Mouse (Mus musculus) midbrain, embryonic 13.5 days (tissue): Measurements from ENCODE around the gene Syt13. TPM values are rescaled to one million over a fixed set of nuclear protein-coding genes. Genes with fewer than 3 reads are reported as not detected.

ENCODE experiments used
- ATAC-seq: fragments of 200-750 bp; cut with Nextera tagmentation; 2 replicates; pipeline ENCODE4 v1.8.0; 2017; ENCODE audit warnings: mild to moderate bottlenecking, moderate TSS enrichment, moderate library complexity
- H3K27ac ChIP-seq: fragments of 300-500 bp; sonication (generic); 2 replicates; pipeline ENCODE4 v1.5.1; 2015; ENCODE audit warnings: inconsistent platforms, mild to moderate bottlenecking, moderate library complexity
- H3K27me3 ChIP-seq: fragments of 300-500 bp; sonication (generic); 2 replicates; pipeline ENCODE4 v1.6.1; 2015; ENCODE audit warnings: mild to moderate bottlenecking, inconsistent platforms
- H3K36me3 ChIP-seq: fragments of 300-500 bp; sonication (generic); 2 replicates; pipeline ENCODE4 v1.6.1; 2015; ENCODE audit warnings: mild to moderate bottlenecking, inconsistent platforms
- H3K4me1 ChIP-seq: fragments of 300-500 bp; sonication (generic); replicated peaks from 2 replicates; pipeline ENCODE4 v1.6.1; 2015; ENCODE audit warnings: inconsistent platforms
- H3K4me2 ChIP-seq: fragments of 300-500 bp; sonication (generic); replicated peaks from 2 replicates; pipeline ENCODE4 v1.6.1; 2015; ENCODE audit warnings: moderate library complexity, mild to moderate bottlenecking, inconsistent platforms
- H3K4me3 ChIP-seq: fragments of 300-500 bp; sonication (generic); replicated peaks from 2 replicates; pipeline ENCODE4 v1.5.1; 2015; ENCODE audit warnings: mild to moderate bottlenecking, inconsistent platforms
- H3K9ac ChIP-seq: fragments of 300-500 bp; sonication (generic); replicated peaks from 2 replicates; pipeline ENCODE4 v1.6.1; 2015; ENCODE audit warnings: mild to moderate bottlenecking, inconsistent platforms
- H3K9me3 ChIP-seq: fragments of 300-500 bp; sonication (generic); 2 replicates; pipeline ENCODE4 v1.6.1; 2016; ENCODE audit warnings: mild to moderate bottlenecking, inconsistent platforms
- WGBS: fragments of 180-500 bp; shearing (Covaris S2); methylation state at CpG from one replicate; pipeline ENCODE4 v1.1.7; 2015; 5-methylcytosine and 5-hydroxymethylcytosine counted together
- polyA plus RNA-seq: library from polyadenylated mRNA; unstranded; fragments of >200 nt; fragmentation: Nextera tagmentation; extraction: Ambion mirVana; gene quantifications from 2 replicates; pipeline ENCODE4 v1.2.1, GENCODE M21; 2015

Syt13 gene
- polyA plus RNA-seq, 1 experiment from 2014 or later: 62.3 TPM

DNA sequence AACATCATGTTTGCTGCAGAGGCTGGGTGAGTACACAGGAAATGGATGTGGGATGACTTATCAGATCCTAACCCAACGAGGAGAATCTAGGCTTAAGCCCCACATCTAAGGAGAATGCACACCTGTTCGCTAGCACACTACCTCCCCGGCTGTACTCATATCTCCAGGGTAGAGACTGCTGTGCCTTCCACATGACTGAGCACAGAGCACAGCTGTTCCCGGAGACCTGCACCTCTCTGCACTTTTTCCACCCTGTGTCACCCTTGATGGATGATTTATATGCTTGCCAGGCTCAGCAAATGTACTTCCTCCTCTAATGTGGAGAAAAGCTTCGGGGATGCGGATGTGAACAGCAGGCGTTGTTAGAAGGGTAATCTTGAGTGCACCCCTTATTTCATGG lies 16.2 kb downstream of the Syt13 start:
- Histone ChIP-seq H3K4me2 (no peak overlapping the region), H3K9me3 (no peaks in the 10 kb centered on the region), H3K4me1 (peaks cover 21% of the 10 kb centered on the region), H3K36me3 (no peaks in the 10 kb centered on the region), H3K9ac (no peak overlapping the region), H3K27ac (no peak overlapping the region), H3K27me3 (no peaks in the 10 kb centered on the region), H3K4me3 (no peak overlapping the region)
- ATAC-seq: no peak
- 87% methylated on average over 7 of the region's 7 CpGs for WGBS

DNA sequence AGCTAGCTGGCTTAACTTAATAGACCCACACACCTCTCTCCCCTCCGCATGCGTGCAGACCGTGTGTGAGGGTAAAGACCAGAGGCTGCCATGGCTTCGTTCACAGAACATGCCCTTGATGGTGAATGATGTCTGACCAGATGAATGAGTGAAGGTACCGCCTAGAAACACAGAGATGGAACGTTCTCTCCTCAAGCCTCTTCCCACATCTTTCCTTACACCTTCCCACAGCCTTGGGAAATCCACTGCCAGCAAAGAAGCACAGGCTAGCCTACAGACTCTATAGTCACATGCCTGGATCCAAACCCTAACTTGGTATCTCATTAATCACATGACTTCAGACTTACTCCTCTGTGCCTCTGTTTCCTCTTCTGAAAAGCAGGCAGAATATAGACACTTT lies 18.5 kb downstream of the Syt13 start:
- no peaks in the 10 kb centered on the region for H3K9me3 ChIP-seq

DNA sequence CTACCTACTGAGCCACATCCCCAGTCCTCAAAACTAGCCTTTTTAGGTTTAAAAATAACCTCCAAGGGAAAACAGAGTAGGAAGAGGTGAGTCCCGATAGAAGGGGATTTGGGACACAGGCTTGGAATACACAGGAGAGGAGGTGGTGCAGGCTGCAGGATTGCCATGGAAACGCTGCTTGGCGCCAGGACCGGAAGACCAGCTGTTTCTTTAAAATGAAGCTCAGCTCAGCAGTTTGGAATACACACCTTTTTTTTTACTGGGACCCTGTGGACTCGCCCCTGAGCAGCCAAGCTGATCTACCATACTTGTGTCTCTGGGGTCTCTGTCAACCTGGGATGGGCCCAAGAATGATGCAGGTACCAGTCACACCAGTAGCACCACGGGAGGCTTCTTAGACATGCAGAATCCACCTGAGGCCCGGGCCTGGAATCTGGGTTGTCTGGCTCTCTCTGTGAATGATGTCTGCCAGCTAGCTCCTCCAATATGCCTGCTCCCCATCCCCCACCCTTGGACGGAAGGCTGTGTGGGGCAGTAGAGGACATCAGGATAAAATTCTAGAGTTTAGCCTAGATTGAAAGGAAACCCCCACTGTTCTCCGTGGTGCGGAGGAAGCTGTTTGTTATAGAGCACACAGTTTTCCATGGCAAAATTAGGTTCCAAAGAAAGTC lies 19.5 kb downstream of the Syt13 start:
- ATAC-seq: peak; percentile 49; the same call in 1 of the 2 replicates
- H3K27ac ChIP-seq: peak overlapping the region; percentile 67
- H3K4me2 ChIP-seq: no peak overlapping the region

More for the DNA sequence above, 18.5 kb downstream of the Syt13 start:
- H3K4me3 ChIP-seq: no peak overlapping the region
- H3K4me2 ChIP-seq: no peak overlapping the region
- H3K36me3 ChIP-seq: no peaks in the 10 kb centered on the region
- H3K27ac ChIP-seq: no peak overlapping the region
- no peak for ATAC-seq
- no peaks in the 10 kb centered on the region for H3K27me3 ChIP-seq
- H3K9ac ChIP-seq: no peak overlapping the region
- H3K4me1 ChIP-seq: peaks cover 21% of the 10 kb centered on the region
- WGBS: 88% methylated on average over 6 of the region's 6 CpGs

DNA sequence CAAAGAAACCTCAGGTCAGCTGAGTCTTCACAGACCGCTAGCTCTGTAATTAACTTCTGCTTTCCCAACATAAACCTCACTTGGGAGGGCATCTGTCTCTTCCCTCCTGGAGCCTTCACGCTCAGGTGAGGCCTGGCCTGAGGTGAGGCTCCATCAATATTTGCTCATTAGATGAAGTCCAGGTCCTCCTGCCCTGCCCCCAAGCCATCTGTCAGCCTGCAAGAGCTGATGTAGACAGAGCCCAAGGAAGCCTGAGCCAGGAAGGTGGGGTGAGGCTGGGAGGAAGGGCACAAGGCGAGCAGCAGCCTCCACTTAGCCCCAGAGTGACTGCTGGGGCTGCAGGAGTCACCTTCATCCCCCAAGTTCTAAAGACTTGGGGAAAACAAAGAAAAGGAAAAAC lies 20.6 kb downstream of the Syt13 start:
- Histone ChIP-seq H3K27me3 (no peaks in the 10 kb centered on the region), H3K27ac (0 out of 2 replicates have a peak overlapping the region, but pooled peaks have one; percentile 19), H3K4me2 (no peak overlapping the region), H3K4me3 (no peak overlapping the region), H3K4me1 (peaks cover 21% of the 10 kb centered on the region), H3K36me3 (no peaks in the 10 kb centered on the region), H3K9ac (no peak overlapping the region), H3K9me3 (no peaks in the 10 kb centered on the region)
- no peak for ATAC-seq
- 53% methylated on average over 3 of the region's 3 CpGs for WGBS

More for the DNA sequence above, 19.5 kb downstream of the Syt13 start:
- 15% methylated on average over 10 of the region's 10 CpGs for WGBS
- Histone ChIP-seq H3K36me3 (no peaks in the 10 kb centered on the region), H3K4me3 (no peak overlapping the region), H3K9ac (no peak overlapping the region), H3K27me3 (no peaks in the 10 kb centered on the region), H3K9me3 (no peaks in the 10 kb centered on the region), H3K4me1 (peaks cover 21% of the 10 kb centered on the region)

DNA sequence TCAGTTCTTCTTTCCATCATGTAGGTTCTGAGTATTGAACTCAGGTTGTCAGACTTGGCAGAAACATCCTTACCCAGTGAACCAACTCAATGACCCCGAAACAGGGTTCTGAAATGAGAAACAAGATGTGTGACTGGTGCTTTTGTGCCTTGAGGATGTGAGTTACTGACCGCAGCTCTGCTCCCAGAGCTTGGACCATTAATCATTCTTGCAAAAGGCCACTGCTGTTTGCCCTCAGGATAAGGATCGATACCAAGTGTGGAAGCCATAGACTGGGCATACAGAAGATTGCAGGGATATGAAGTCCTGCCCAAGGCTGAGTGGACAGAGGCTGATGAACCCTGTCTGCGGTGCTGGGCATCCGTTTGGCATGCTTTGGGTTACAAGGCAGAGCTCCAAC lies 23.2 kb downstream of the Syt13 start:
- H3K27me3 ChIP-seq: no peaks in the 10 kb centered on the region
- H3K9me3 ChIP-seq: no peaks in the 10 kb centered on the region
- no peak overlapping the region for H3K4me3 ChIP-seq
- H3K4me2 ChIP-seq: no peak overlapping the region
- no peak overlapping the region for H3K9ac ChIP-seq
- peaks cover 5% of the 10 kb centered on the region; the same call in 1 of the 2 replicates for H3K36me3 ChIP-seq
- H3K27ac ChIP-seq: no peak overlapping the region
- 91% methylated on average over 5 of the region's 5 CpGs for WGBS
- H3K4me1 ChIP-seq: peaks cover 26% of the 10 kb centered on the region
- no peak for ATAC-seq

DNA sequence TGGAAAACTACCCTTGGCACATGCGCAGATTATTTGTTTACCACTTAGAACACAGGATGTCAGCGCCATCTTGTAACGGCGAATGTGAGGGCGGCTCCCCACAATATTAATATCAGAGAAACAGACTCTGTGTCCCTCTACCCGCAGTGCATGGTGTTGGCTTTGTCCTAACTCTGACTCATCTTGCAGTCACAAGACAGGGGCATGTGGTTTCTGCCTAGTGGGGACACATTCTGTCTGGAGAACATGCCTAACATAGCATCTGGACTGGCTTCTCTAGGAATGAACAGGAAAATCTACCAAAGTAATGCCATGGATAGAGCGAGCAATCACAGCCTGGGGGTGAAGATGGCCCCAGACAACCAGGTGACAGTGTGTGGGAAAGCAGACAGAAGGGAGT lies 23.9 kb downstream of the Syt13 start:
- Histone ChIP-seq H3K27me3 (no peaks in the 10 kb centered on the region), H3K4me1 (peaks cover 26% of the 10 kb centered on the region), H3K9me3 (no peaks in the 10 kb centered on the region), H3K9ac (no peak overlapping the region), H3K4me2 (no peak overlapping the region), H3K27ac (no peak overlapping the region), H3K36me3 (peaks cover 5% of the 10 kb centered on the region; the same call in 1 of the 2 replicates), H3K4me3 (no peak overlapping the region)
- ATAC-seq: no peak
- WGBS: 95% methylated on average over 7 of the region's 7 CpGs

DNA sequence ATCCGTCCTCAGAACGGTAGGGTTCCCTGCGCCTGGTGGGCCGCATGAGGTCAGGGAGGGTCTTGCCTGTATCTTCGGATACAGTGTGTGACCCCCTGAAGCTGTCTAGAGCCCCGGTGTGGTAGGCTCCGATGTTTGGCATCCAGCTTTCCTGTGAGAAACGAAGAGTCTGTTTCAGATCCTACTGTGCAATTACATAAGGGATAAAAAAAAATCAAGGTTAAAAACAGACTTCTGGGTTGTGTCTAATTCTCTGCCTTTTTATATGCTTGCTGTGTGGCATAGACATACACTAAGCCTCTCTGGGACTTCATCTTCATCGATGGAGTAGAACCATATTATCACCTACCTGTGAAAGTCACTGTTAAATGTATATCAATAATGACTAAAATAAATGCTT lies 26.1 kb downstream of the Syt13 start:
- no peak overlapping the region for H3K4me3 ChIP-seq
- 0 out of 2 replicates have a peak, but pooled peaks cover 5% of the 10 kb centered on the region for H3K4me1 ChIP-seq

DNA sequence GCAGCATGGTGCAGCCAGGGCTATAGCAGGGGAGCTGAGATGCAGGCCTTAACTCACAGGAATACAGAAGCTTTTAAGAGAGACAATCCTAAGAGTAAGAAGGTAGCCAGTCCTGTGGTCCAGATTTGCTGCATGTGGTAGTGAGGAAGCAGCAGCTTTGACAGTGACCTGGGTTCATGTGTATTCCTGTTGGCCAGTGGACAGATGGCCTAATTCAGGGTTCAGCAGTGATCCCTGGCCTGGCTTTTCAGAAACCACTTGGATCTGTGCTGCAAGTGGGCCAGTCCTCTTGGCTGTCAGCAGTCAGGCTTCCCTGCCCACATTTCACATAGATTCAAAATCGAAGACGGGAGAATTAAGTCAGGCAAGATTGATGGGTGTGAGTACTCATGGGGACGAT lies 26.6 kb downstream of the Syt13 start:
- Histone ChIP-seq H3K27ac (no peak overlapping the region), H3K27me3 (no peaks in the 10 kb centered on the region), H3K36me3 (peaks cover 17% of the 10 kb centered on the region), H3K4me1 (0 out of 2 replicates have a peak, but pooled peaks cover 5% of the 10 kb centered on the region), H3K9ac (no peak overlapping the region), H3K4me3 (no peak overlapping the region), H3K4me2 (no peak overlapping the region), H3K9me3 (no peaks in the 10 kb centered on the region)
- no peak for ATAC-seq
- 87% methylated on average over 3 of the region's 3 CpGs for WGBS

More for the DNA sequence above, 26.1 kb downstream of the Syt13 start:
- no peaks in the 10 kb centered on the region for H3K27me3 ChIP-seq
- no peaks in the 10 kb centered on the region for H3K9me3 ChIP-seq
- H3K27ac ChIP-seq: no peak overlapping the region
- ATAC-seq: no peak
- 92% methylated on average over 9 of the region's 9 CpGs for WGBS
- no peak overlapping the region for H3K4me2 ChIP-seq
- no peak overlapping the region for H3K9ac ChIP-seq
- H3K36me3 ChIP-seq: peaks cover 12% of the 10 kb centered on the region

DNA sequence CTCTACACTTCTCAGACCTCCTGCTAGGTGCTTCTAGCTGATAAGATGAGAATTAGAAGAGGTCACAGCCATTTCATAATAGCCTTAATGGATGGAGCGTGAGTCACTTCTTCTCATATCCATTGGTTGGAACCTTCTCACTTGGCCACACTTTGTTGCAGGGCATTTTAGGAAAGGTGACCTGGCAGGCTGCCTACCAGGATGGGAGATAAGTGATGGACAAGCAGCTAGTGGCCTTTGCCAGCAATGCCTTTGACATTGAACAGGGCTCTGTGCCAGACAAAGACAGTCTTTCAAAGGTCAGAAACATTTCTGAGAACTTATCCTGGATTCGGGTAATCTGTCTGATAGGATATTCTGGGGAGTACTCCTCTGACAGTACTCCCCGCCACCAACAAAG lies 28.5 kb downstream of the Syt13 start:
- Histone ChIP-seq H3K36me3 (peaks cover 18% of the 10 kb centered on the region), H3K27me3 (no peaks in the 10 kb centered on the region), H3K4me2 (no peak overlapping the region), H3K4me3 (no peak overlapping the region), H3K4me1 (peaks cover 19% of the 10 kb centered on the region), H3K9me3 (no peaks in the 10 kb centered on the region), H3K27ac (no peak overlapping the region), H3K9ac (no peak overlapping the region)
- 87% methylated on average over 3 of the region's 3 CpGs for WGBS
- no peak for ATAC-seq

DNA sequence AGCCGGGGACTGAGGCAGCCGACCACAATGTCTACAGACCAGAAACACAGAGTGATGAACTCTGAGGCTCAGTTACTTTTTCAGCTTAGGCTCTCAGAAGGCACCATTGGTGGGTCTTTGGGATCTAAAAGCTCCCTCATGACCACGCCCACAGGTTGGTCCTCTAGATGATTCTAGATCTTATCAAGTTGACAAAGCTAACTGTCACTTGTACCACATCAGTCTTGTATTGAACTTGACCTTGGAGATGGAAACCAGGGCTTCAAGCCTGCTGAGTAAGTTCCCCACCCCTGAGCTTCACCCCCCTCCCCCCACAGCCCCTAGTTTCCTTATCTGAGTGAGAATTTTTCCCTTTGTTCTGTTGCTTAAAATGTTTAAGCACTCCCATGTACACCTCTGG lies 29.5 kb downstream of the Syt13 start:
- H3K4me2 ChIP-seq: no peak overlapping the region
- 91% methylated on average over 3 of the region's 3 CpGs for WGBS
- H3K27ac ChIP-seq: no peak overlapping the region
- H3K4me1 ChIP-seq: peaks cover 27% of the 10 kb centered on the region
- no peak for ATAC-seq
- H3K9me3 ChIP-seq: no peaks in the 10 kb centered on the region
- no peak overlapping the region for H3K4me3 ChIP-seq
- peaks cover 18% of the 10 kb centered on the region for H3K36me3 ChIP-seq
- H3K9ac ChIP-seq: no peak overlapping the region
- no peaks in the 10 kb centered on the region for H3K27me3 ChIP-seq

DNA sequence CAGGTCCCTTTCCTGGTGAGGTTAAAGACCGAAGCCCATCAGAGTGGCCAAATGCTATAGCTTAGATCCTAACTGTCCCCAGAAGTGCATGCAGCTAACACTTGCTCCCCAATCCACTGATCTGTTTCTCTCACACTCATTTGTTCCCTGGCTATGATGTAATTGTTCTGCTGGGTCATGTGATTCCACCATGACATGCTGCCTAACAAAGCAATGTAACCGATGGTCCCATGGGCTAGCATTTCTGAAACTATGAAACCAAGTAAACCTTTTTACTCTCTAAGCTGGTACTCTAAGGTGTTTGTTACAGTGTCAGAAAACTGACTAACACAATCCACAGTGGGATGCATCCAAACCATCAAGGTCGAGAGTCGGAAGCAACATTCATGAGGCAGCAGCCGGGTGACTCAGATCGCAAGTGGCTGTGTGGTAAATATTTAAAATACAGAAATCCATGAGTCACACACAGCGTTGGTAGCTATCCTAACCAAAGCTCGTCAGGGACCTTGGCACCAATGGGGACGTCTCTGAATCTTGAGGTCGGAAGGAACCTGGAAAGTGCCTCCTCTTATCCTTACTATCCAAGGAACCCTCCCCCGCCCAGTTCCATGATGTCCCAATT lies 30.3 kb downstream of the Syt13 start:
- 92% methylated on average over 11 of the region's 11 CpGs for WGBS
- Histone ChIP-seq H3K9ac (no peak overlapping the region), H3K4me1 (peaks cover 30% of the 10 kb centered on the region), H3K27ac (no peak overlapping the region), H3K27me3 (no peaks in the 10 kb centered on the region), H3K4me3 (no peak overlapping the region), H3K9me3 (no peaks in the 10 kb centered on the region), H3K36me3 (peaks cover 18% of the 10 kb centered on the region), H3K4me2 (no peak overlapping the region)
- ATAC-seq: no peak

DNA sequence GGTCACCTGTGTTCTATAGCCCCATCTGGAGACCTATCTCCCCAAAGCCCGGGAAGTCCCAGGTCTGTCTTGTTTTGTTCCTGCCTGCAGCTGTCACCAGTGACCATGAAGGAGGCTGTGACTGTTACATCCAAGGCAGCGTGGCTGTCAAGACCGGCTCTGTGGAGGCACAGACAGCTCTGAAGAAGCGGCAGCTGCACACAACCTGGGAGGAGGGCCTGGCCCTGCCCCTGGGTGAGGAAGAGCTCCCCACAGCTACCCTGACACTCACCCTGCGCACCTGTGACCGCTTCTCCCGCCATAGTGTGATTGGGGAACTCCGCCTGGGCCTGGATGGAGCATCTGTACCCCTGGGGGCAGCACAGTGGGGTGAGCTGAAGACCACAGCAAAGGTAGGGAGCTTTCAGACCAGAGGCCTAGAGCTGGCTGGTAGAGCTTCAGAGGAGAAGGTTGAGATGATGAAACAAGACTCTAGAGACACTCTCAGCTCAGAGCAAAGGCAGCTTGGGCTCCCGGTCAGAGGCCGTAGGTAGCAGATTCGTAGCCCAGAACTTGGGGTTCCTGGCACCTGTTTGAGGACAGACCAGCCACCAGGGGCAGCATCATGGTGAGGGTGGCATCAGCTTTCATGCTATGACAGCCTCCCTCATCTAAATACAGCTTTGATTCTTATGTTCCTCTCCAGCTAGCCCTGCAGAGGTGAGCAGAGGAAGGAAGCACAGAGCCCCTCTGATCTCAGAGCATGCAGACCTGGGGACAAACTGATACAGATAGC lies 31.1 kb downstream of the Syt13 start:
- Histone ChIP-seq H3K9ac (no peak overlapping the region), H3K4me2 (no peak overlapping the region), H3K9me3 (no peaks in the 10 kb centered on the region), H3K4me3 (no peak overlapping the region), H3K27ac (no peak overlapping the region), H3K36me3 (peaks cover 18% of the 10 kb centered on the region), H3K27me3 (no peaks in the 10 kb centered on the region), H3K4me1 (peaks cover 30% of the 10 kb centered on the region)
- WGBS: 90% methylated on average over 11 of the region's 11 CpGs
- ATAC-seq: no peak
